Mouse (Mus musculus): ENCODE results near the gene Fbxl15.

The Fbxl15 gene

DNA sequence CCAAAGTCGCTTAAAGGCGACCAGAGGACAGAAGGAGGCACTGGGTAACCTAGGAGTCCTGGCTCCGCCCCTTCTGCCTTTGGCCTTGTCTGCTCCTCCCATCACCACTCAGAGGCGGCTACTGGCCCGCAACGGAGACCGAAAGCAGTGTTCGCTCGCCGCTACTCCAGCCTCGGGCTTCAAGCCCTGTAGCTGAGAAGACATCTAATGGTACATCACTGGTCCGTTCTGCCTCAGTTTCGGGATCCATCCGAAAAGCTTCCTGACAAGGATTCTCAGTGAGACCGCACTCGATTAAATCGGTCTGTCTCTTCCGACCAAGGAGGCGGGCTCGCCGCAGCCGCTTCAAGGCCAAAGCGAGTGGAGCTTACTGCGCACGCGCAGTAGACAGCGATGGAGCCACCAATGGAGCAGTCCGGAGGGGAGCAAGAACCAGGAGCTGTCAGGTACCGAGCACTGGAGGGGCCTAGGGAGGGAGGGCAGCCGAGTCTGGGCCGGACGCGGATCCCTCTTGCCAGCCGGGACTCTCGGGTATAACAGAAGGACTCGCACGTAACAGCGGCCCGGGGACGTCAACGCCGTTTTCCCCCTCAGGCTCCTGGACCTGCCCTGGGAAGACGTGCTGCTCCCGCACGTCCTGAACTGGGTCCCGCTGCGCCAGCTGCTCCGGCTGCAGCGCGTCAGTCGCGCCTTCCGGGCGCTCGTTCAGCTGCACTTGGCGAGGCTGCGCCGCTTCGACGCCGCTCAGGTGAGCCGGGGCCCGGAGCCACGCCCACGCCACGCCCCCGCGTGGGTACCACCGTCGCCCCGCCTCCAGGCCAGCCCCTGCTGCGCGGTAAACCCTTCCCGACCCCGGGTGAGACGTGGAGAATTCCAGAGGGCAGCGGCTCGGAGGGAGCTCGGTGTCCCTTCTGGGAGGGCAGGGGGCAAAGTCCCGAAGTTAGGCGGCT is at the start of gene Fbxl15:
Gene Fbxl15, plus strand, starts transcription at position 104 of the 950 bp plus-strand sequence.
- peak; percentile 93 to 95 for DNase-seq (ENCODE audit: low spot score in 2 of 2)

- no peak for DNase-seq (ENCODE audit: low spot score in 2 of 2)
These were observed 45.7 kb upstream of the Fbxl15 start for GRCm38 (mm10) chr19:46282081-46282849.

DNA sequence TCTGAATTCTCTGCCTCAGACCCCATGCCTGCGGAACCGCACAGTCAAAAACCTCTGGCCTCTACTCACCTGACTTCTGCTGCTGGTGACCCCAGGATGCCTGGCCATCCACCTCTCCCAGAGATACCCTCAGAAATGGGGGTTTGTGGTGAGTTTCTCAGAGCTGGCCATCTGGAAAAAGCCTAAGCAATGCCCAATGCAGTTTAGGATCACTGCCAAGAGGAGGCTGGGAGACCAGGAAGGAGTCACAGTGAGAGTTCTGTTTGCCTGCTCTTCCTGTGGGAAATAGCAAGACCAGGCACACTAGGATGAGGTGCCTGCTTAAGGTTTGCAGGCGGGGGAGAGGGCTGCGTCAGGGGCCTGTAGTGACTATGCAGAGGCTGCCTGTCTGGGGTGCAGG is 43.3 kb upstream of the Fbxl15 start:
- DNase-seq (ENCODE audit: low spot score in 2 of 2) = no peak

DNA sequence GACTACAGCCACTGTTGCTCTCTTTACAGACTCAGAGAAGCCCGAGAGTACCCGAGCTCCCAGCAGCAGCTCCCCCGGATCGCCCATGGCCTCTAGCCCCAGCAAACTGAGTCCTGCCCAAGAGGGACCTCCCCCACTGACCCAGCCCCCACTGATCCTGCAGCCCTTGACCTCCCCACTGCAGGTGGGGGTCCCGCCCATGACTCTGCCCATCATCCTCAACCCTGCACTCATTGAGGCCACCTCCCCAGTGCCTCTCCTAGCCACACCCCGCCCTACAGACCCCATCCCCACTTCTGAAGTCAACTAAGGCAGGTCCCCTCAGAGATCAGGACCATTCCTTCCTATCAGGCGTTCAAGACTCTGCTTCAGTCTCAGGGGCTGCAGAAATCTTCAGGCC is 42.4 kb upstream of the Fbxl15 start:
- DNase-seq (ENCODE audit: low spot score in 2 of 2) = no peak

GRCm38 (mm10) chr19:46286047-46286446 is 41.9 kb upstream of the Fbxl15 start:
- no peak for DNase-seq (ENCODE audit: low spot score in 2 of 2)

DNA sequence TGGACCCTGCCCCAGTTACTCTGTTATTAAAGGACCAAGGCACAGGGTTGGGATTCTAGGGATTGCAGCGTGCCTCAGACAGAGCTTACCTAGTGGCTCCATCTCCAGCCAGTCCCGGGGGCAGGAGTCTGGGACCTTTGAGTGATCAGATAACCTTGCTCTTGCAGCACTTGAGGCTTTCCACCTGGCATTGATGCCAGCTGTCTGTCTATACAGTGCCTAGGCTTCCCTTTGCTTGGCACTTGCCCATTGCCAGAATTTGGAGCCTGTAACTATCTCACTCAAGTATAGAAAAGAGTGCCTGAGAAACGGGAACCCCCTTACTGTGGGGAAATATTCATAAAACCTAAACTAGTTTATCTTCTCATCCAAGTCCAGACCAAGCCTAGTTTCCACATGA is 41.1 kb upstream of the Fbxl15 start:
- no peak for DNase-seq (ENCODE audit: low spot score in 2 of 2)

GRCm38 (mm10) chr19:46287566-46287965 is 40.4 kb upstream of the Fbxl15 start:
- no peak for DNase-seq (ENCODE audit: low spot score in 2 of 2)

DNA sequence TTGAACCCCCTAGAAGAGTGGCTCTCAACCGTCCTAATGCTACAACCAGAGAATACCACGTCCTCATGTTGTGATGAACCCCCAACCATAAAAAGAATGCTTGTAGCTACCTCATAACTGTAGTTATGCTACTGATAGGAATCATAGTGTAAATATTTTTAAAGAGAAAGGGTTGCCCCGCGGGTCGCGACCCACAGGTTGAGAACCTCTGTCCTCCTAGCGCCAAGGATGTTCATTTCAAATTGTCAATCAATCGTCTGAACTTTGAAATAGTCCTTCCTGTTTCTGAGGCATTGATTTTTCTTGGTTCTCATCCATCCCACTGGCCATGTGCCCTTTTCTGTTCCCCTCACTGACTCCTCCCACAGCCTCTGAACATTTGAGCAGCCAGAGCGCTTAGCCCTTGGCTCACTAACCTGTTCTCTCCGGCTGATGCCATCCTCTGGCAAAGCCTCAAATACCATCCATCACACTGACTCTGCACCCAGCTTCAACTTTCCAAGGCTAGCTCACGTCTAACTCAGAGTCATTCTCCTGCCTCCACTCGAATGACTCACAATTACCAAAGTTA is 37.4 kb upstream of the Fbxl15 start:
- no peak for DNase-seq (ENCODE audit: low spot score in 2 of 2)

- DNase-seq (ENCODE audit: low spot score in 2 of 2) = no peak
These were observed 31.0 kb upstream of the Fbxl15 start for GRCm38 (mm10) chr19:46296938-46297337.

DNA sequence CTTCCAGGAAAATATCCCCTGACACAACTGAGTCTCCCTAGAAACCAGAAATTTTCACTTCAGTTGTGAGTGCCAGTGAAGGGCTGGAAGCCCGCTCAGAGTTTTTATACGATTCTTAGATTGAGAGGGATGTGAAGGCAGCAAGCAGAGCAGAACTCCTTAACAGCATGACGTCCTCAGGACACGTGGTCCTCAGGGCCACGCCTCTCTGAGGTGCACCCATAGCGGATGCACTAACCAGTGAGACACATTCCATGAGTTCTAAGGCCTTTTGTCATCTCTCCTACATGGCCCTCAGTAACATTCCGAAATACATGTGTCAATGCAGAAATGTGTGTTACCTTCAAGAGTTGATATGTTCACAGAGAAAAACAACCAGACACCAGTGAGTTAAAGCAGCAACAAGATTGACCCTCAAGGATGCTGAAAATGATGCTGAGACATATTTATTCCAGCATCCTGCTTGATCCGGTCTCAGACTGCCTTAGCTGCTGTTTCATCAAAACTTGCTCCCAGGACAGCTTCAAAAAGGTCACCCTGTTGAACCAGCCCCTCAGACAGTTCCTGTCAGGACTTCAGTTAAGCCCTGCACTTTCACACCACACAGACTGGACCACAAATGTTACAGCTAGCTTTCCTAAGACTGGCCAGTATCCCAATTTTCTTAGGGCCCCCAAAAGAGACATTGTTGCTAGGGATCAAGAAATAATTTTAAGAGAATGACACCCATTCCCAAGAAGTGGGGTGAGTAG is 27.5 kb upstream of the Fbxl15 start:
- DNase-seq (ENCODE audit: low spot score in 2 of 2) = no peak

DNA sequence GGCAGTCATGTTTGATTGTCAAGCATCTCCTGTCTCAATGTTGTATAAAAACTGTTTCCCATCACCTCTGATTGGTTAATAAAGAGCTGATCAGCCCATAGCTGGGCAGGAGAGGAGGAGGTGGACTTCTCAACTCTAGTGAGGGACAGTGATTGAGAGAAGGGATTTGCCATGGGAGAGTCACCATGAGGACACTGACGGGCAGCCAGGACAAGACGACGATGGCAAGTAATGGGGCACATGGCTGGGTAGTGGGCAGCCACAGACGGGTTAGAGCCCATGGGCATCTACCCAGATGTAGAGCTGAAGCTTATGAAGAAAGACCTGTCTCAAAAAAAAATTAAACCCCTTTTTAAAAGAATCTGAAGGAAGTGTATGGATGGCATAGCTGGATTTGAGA is 25.4 kb upstream of the Fbxl15 start:
- DNase-seq (ENCODE audit: low spot score in 2 of 2) = no peak

GRCm38 (mm10) chr19:46303251-46304215 is 24.5 kb upstream of the Fbxl15 start:
- DNase-seq (ENCODE audit: low spot score in 2 of 2) = no peak

DNA sequence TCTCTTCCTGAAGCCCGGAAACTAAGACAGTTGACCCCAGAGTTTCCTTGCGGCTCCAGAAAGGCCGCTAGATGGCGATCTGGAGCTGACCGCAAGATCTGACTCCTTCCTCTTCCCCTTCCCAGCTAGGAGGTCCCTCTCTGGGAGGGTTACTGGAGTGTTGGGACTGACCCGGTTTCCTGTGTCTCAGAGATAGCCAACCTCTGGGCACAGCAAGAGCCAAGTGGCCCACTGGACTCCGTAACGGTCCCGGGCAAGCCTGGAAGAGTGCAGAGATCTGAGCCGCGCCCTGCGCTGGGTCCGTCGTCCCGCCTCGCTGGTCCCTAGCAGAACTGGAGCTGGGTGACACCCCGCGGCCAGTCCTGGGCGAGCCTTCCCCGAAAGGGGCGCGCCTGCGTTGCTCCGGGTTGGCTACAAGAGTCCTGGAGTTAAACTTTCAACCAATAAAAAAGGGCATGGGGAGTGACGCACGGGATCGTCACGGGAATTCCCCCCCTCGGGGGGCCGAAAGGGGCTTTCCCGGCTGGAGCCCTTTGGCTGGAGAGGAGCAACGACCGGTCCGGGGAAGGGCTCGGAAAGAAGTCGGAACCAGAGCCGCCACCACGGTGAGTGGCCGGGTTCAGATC is 23.7 kb upstream of the Fbxl15 start, which contains the start of gene Nfkb2:
Gene Nfkb2, plus strand, starts transcription at position 105 of the 626 bp plus-strand sequence.
- peak; percentile 98 to 99 for DNase-seq (ENCODE audit: low spot score in 2 of 2)

DNA sequence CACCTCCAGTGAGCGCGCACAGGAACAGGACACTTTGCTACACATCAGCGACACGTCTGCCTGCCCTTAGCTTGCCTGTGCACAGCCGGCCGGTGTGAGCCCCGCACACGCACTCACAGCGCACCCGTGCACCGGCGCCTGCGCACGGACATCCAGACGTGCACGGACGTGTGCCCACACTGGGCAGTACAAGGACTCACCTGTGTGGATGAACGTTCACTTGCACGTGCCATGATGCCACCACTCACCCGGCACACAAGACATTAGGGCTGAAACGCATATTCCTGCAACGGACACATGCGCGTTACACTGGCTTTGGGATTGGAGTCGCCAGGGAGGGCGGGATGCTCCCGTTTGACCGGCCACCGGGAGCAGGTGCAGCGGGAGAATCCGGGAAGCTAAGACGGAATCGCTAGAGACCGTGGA is 23.1 kb upstream of the Fbxl15 start:
- DNase-seq (ENCODE audit: low spot score in 2 of 2) = no peak

GRCm38 (mm10) chr19:46305432-46306267 is 22.3 kb upstream of the Fbxl15 start:
- DNase-seq (ENCODE audit: low spot score in 2 of 2) = peak; percentile 89 to 92

DNA sequence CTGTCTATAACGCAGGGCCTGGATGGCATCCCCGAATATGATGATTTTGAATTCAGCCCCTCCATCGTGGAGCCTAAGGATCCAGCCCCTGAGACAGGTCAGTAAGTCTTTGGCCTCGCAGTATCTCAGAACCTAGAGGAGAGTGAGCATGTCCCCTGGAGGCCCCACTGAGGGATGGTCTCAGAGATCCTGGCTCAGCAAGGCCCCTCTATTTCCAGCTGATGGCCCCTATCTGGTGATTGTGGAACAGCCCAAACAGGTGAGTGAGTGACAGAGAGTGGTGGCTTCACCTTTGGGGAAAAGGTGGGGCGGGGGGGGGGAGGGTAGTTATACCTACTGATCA is 21.7 kb upstream of the Fbxl15 start:
- no peak for DNase-seq (ENCODE audit: low spot score in 2 of 2)

- DNase-seq (ENCODE audit: low spot score in 2 of 2) = no peak
These were observed 21.2 kb upstream of the Fbxl15 start for GRCm38 (mm10) chr19:46306751-46307289.

DNA sequence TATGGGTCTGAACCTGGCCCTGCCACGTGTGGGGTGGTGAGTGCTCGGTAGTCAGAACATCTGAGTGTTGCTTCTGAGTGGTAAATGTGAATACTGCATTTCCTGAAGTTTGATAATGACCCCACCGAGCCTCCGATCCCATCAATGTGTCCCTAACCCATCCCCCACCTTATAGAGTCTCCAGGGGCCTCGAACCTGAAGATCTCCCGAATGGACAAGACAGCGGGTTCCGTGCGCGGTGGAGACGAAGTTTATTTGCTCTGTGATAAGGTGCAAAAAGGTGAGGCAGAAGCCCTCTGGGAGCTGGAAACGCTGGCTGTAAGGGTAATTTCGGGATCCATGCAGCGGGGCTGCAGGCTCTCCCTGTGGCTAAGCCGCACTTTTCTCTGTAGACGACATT is 20.2 kb upstream of the Fbxl15 start:
- DNase-seq (ENCODE audit: low spot score in 2 of 2) = no peak

GRCm38 (mm10) chr19:46308303-46308702 is 19.7 kb upstream of the Fbxl15 start:
- DNase-seq (ENCODE audit: low spot score in 2 of 2) = no peak

All from heart, adult 9 months (tissue).